Mouse (Mus musculus) MEL (cell line): ENCODE results near the gene Tomm40l. TPM values are rescaled to one million over a fixed set of nuclear protein-coding genes. Genes with fewer than 3 reads are reported as not detected.

Source experiments
- DNase-seq: peaks from one replicate; pipeline ENCODE4 v3.0.0; 2011; ENCODE audit warnings: low read depth, low spot score
- H3K27ac ChIP-seq: 2 replicates; pipeline ENCODE4 v1.5.1; 2012; ENCODE audit warnings: low read depth, mild to moderate bottlenecking, control low read depth, low read length, moderate library complexity; ENCODE audit not compliant: control insufficient read depth
- H3K27me3 ChIP-seq, 2 experiments: fragments of 150-350 bp in 1 of 2; sonication (generic) in 1 of 2; 2 replicates each; pipeline ENCODE4 v1.6.1; 2012; ENCODE audit warnings: low read length in 2 of 2, mild to moderate bottlenecking in 2 of 2, improper control_type of control experiment in 1 of 2, moderate library complexity in 1 of 2; ENCODE audit not compliant: insufficient read depth in 2 of 2, control insufficient read depth in 1 of 2
- H3K36me3 ChIP-seq, 2 experiments: 2 replicates each; pipeline ENCODE4 v1.6.1; 2012 to 2014; ENCODE audit warnings: low read length in 2 of 2, improper control_type of control experiment in 1 of 2, inconsistent platforms in 1 of 2, mild to moderate bottlenecking in 1 of 2; ENCODE audit not compliant: insufficient read depth in 2 of 2, control insufficient read depth in 1 of 2
- H3K4me1 ChIP-seq, 2 experiments: fragments of 150-350 bp in 1 of 2; sonication (generic) in 1 of 2; 2 replicates each; pipeline ENCODE4 v1.6.1; 2012; ENCODE audit warnings: low read length in 2 of 2, improper control_type of control experiment in 1 of 2, mild to moderate bottlenecking in 1 of 2; ENCODE audit not compliant: insufficient read depth in 2 of 2, control insufficient read depth in 1 of 2
- H3K4me3 ChIP-seq, 2 experiments: fragments of 150-350 bp in 1 of 2; sonication (generic) in 1 of 2; 2 replicates each; pipeline ENCODE4 v1.5.1; 2012; ENCODE audit warnings: low read depth in 2 of 2, low read length in 2 of 2, mild to moderate bottlenecking in 2 of 2, moderate library complexity in 2 of 2, control low read depth in 1 of 2, improper control_type of control experiment in 1 of 2; ENCODE audit not compliant: control insufficient read depth in 1 of 2, insufficient read depth in 1 of 2
- H3K79me2 ChIP-seq: 2 replicates; pipeline ENCODE4 v1.6.1; 2012; ENCODE audit warnings: mild to moderate bottlenecking, low read length, moderate library complexity; ENCODE audit not compliant: control insufficient read depth, poor library complexity, insufficient read depth
- H3K9ac ChIP-seq: 2 replicates; pipeline ENCODE4 v1.6.1; 2012; ENCODE audit warnings: low read depth, mild to moderate bottlenecking, control low read depth, low read length, moderate library complexity; ENCODE audit not compliant: control insufficient read depth, poor library complexity, severe bottlenecking
- H3K9me3 ChIP-seq: fragments of 150-350 bp; sonication (generic); replicated peaks from 2 replicates; pipeline ENCODE4 v1.6.1; 2012; ENCODE audit warnings: mild to moderate bottlenecking, low read length, improper control_type of control experiment, moderate library complexity; ENCODE audit not compliant: insufficient read depth
- BHLHE40 ChIP-seq: IDR thresholded peaks from 2 replicates; pipeline ENCODE4 v1.6.1; 2012; ENCODE audit warnings: low read depth, mild to moderate bottlenecking, inconsistent platforms, low read length, improper control_type of control experiment, borderline replicate concordance
- CHD2 ChIP-seq: IDR thresholded peaks from 2 replicates; pipeline ENCODE4 v1.6.1; 2011; ENCODE audit warnings: low read length, improper control_type of control experiment
- CTCF ChIP-seq, 3 experiments: IDR thresholded peaks in 2 of 3; conservative IDR thresholded peaks in 1 of 3; 2 replicates each; pipeline ENCODE4 v1.5.1; 2011 to 2012; ENCODE audit warnings: low read length in 3 of 3, low read depth in 2 of 3, mild to moderate bottlenecking in 2 of 3, improper control_type of control experiment in 1 of 3, inconsistent platforms in 1 of 3, mixed read lengths in 1 of 3, moderate library complexity in 1 of 3; ENCODE audit not compliant: control insufficient read depth in 1 of 3, insufficient read depth in 1 of 3, poor library complexity in 1 of 3, severe bottlenecking in 1 of 3
- EP300 ChIP-seq, 2 experiments: IDR thresholded peaks; 2 replicates each; pipeline ENCODE4 v1.6.1; 2011; ENCODE audit warnings: improper control_type of control experiment in 2 of 2, low read length in 2 of 2, low read depth in 1 of 2, mild to moderate bottlenecking in 1 of 2
- ETS1 ChIP-seq: IDR thresholded peaks from 2 replicates; pipeline ENCODE4 v1.6.1; 2012; ENCODE audit warnings: low read depth, mild to moderate bottlenecking, inconsistent platforms, low read length, improper control_type of control experiment, moderate library complexity
- GABPA ChIP-seq: IDR thresholded peaks from 2 replicates; pipeline ENCODE4 v1.6.1; 2012; ENCODE audit warnings: low read depth, mild to moderate bottlenecking, inconsistent platforms, low read length, improper control_type of control experiment, moderate library complexity
- GATA1 ChIP-seq: IDR thresholded peaks from 2 replicates; pipeline ENCODE4 v1.6.1; 2011; ENCODE audit warnings: low read depth, low read length, improper control_type of control experiment
- HCFC1 ChIP-seq: IDR thresholded peaks from 2 replicates; pipeline ENCODE4 v1.6.1; 2012; ENCODE audit warnings: low read depth, mild to moderate bottlenecking, inconsistent platforms, low read length, improper control_type of control experiment, moderate library complexity
- JUND ChIP-seq: IDR thresholded peaks from 2 replicates; pipeline ENCODE4 v1.6.1; 2011; ENCODE audit warnings: low read depth, mild to moderate bottlenecking, improper control_type of control experiment, low read length
- MAZ ChIP-seq: IDR thresholded peaks from 2 replicates; pipeline ENCODE4 v1.6.1; 2012; ENCODE audit warnings: low read depth, mild to moderate bottlenecking, inconsistent platforms, low read length, improper control_type of control experiment
- MXI1 ChIP-seq: IDR thresholded peaks from 2 replicates; pipeline ENCODE4 v1.6.1; 2011; ENCODE audit warnings: mild to moderate bottlenecking, low read depth, low read length, improper control_type of control experiment
- MYB ChIP-seq: IDR thresholded peaks from 2 replicates; pipeline ENCODE4 v1.6.1; 2011; ENCODE audit warnings: mild to moderate bottlenecking, low read depth, low read length, improper control_type of control experiment
- NELFE ChIP-seq: IDR thresholded peaks from 2 replicates; pipeline ENCODE4 v1.6.1; 2011; ENCODE audit warnings: low read depth, low read length, improper control_type of control experiment
- POLR2A ChIP-seq, 2 experiments: IDR thresholded peaks; 2 replicates each; pipeline ENCODE4 v1.6.1; 2011 to 2012; ENCODE audit warnings: low read length in 2 of 2, mild to moderate bottlenecking in 2 of 2, control low read depth in 1 of 2, improper control_type of control experiment in 1 of 2, low read depth in 1 of 2, moderate library complexity in 1 of 2; ENCODE audit not compliant: control insufficient read depth in 1 of 2, insufficient read depth in 1 of 2, poor library complexity in 1 of 2
- POLR2AphosphoS2 ChIP-seq: IDR thresholded peaks from 2 replicates; pipeline ENCODE4 v1.6.1; 2011; ENCODE audit warnings: low read length, improper control_type of control experiment
- POLR2AphosphoS5 ChIP-seq: IDR thresholded peaks from 2 replicates; pipeline ENCODE4 v1.6.1; 2012; ENCODE audit warnings: low read depth, borderline replicate concordance, mild to moderate bottlenecking, inconsistent platforms, low read length, moderate library complexity, mixed read lengths
- RCOR1 ChIP-seq: IDR thresholded peaks from 2 replicates; pipeline ENCODE4 v1.6.1; 2012; ENCODE audit warnings: low read depth, mild to moderate bottlenecking, inconsistent platforms, low read length, improper control_type of control experiment
- USF2 ChIP-seq, 2 experiments: IDR thresholded peaks; 2 replicates each; pipeline ENCODE4 v1.6.1; 2011 to 2012; ENCODE audit warnings: improper control_type of control experiment in 2 of 2, low read length in 2 of 2, borderline replicate concordance in 1 of 2, inconsistent platforms in 1 of 2, low read depth in 1 of 2, mild to moderate bottlenecking in 1 of 2; ENCODE audit not compliant: insufficient read depth in 1 of 2
- ZC3H11A ChIP-seq: IDR thresholded peaks from 2 replicates; pipeline ENCODE4 v1.6.1; 2012; ENCODE audit warnings: low read depth, mild to moderate bottlenecking, inconsistent platforms, low read length, improper control_type of control experiment
- ZKSCAN1 ChIP-seq: IDR thresholded peaks from 2 replicates; pipeline ENCODE4 v1.6.1; 2012; ENCODE audit warnings: low read depth, mild to moderate bottlenecking, inconsistent platforms, low read length, improper control_type of control experiment, moderate library complexity
- ZNF384 ChIP-seq: IDR thresholded peaks from 2 replicates; pipeline ENCODE4 v1.6.1; 2012; ENCODE audit warnings: low read depth, mild to moderate bottlenecking, inconsistent platforms, low read length, improper control_type of control experiment
- polyA plus RNA-seq, 2 experiments: library from polyadenylated mRNA; stranded (reverse) in 1 of 2; unstranded in 1 of 2; fragments of >175 nt in 1 of 2; fragments of >200 nt in 1 of 2; gene quantifications; 2 replicates each; pipeline versions ENCODE4 v1.2.1 to v1.2.4; 2012; ENCODE audit warnings: low replicate concordance in 2 of 2, low read depth in 1 of 2; ENCODE audit not compliant: insufficient read length in 2 of 2, insufficient read depth in 1 of 2, missing spikeins in 1 of 2
- total RNA-seq: library from RNA; depleted of rRNA; stranded (reverse); fragments of 300-350 nt; gene quantifications from 2 replicates; pipeline ENCODE4 v1.2.3, GENCODE M21; 2012

Gene Tomm40l
- total and polyA plus RNA-seq, 3 experiments = 40.7 to 43.4 TPM; not detected in 1

GRCm38 (mm10) chr1:171193093-171193840 is 29.0 kb downstream of the Tomm40l start:
- peaks cover 0 to 3% of the 10 kb centered on the region in 2 experiments; a peak in 2 of 4 replicates for H3K27me3 ChIP-seq

GRCm38 (mm10) chr1:171192283-171192682 is 30.0 kb downstream of the Tomm40l start:
- Histone ChIP-seq H3K9ac (no peak overlapping the region), H3K9me3 (no peaks in the 10 kb centered on the region), H3K4me1 (peaks cover 0 to 5% of the 10 kb centered on the region in 2 experiments; a peak in 1 of 4 replicates), H3K79me2 (no peaks in the 10 kb centered on the region), H3K27ac (no peak overlapping the region), H3K36me3 (peaks cover 0 to 4% of the 10 kb centered on the region in 2 experiments; a peak in 2 of 4 replicates), H3K4me3 (no peak overlapping the region), H3K27me3 (peaks cover 0 to 3% of the 10 kb centered on the region in 2 experiments; a peak in 2 of 4 replicates)
- TF ChIP-seq NELFE (no peak), POLR2AphosphoS5 (no peak), ZNF384 (no peak), CTCF (IDR thresholded peaks at IDR 0.05 in 2 of 3, conservative IDR thresholded peaks at IDR 0.05 in 1 of 3; ENCODE audit: control insufficient read depth in 1 of 3, insufficient read depth in 1 of 3, low read depth in 2 of 3, low read length in 3 of 3, poor library complexity in 1 of 3, severe bottlenecking in 1 of 3) (no peak), EP300 (IDR thresholded peaks at IDR 0.05; ENCODE audit: low read depth in 1 of 2, low read length in 2 of 2) (peak; percentile 55 to 65), HCFC1 (no peak), MXI1 (no peak), POLR2AphosphoS2 (no peak), ZC3H11A (no peak), RCOR1 (0 out of 2 replicates have a peak, but pooled peaks have one; percentile 8), USF2 (IDR thresholded peaks at IDR 0.05; ENCODE audit: borderline replicate concordance in 1 of 2, insufficient read depth in 1 of 2, low read depth in 1 of 2, low read length in 2 of 2) (no peak), JUND (peak; percentile 79), ZKSCAN1 (no peak), POLR2A (IDR thresholded peaks at IDR 0.05; ENCODE audit: control insufficient read depth in 1 of 2, insufficient read depth in 1 of 2, low read depth in 1 of 2, low read length in 2 of 2, poor library complexity in 1 of 2) (no peak), MYB (peak; percentile 55; the same call in 1 of the 2 replicates), GATA1 (0 out of 2 replicates have a peak, but pooled peaks have one; percentile 33), ETS1 (peak; percentile 60; the same call in 1 of the 2 replicates)
- peak; percentile 67 for DNase-seq

More at GRCm38 (mm10) chr1:171193093-171193840, 29.0 kb downstream of the Tomm40l start:
- no peaks in the 10 kb centered on the region for H3K79me2 ChIP-seq
- DNase-seq = no peak
- no peak overlapping the region for H3K9ac ChIP-seq
- no peak overlapping the region for H3K4me3 ChIP-seq
- no peaks in the 10 kb centered on the region for H3K9me3 ChIP-seq
- H3K4me1 ChIP-seq = peaks cover 0 to 5% of the 10 kb centered on the region in 2 experiments; a peak in 1 of 4 replicates
- H3K27ac ChIP-seq = no peak overlapping the region
- peaks cover 0 to 4% of the 10 kb centered on the region in 2 experiments; a peak in 2 of 4 replicates for H3K36me3 ChIP-seq
- TF ChIP-seq JUND (no peak), POLR2A (IDR thresholded peaks at IDR 0.05; ENCODE audit: control insufficient read depth in 1 of 2, insufficient read depth in 1 of 2, low read depth in 1 of 2, low read length in 2 of 2, poor library complexity in 1 of 2) (no peak), POLR2AphosphoS5 (no peak), EP300 (IDR thresholded peaks at IDR 0.05; ENCODE audit: low read depth in 1 of 2, low read length in 2 of 2) (no peak), CHD2 (no peak), NELFE (no peak), GABPA (no peak), GATA1 (no peak), BHLHE40 (no peak), MAZ (no peak), USF2 (IDR thresholded peaks at IDR 0.05; ENCODE audit: borderline replicate concordance in 1 of 2, insufficient read depth in 1 of 2, low read depth in 1 of 2, low read length in 2 of 2) (no peak)
- TF ChIP-seq, all 39 proteins: peak for 0
